Mouse (Mus musculus) small intestine, adult 2 months (tissue): Measurements from ENCODE around the gene Sema4d. TPM values are rescaled to one million over a fixed set of nuclear protein-coding genes. Genes with fewer than 3 reads are reported as not detected.

Experiments
- H3K27ac ChIP-seq: fragments of 200-500 bp; 2 replicates; pipeline ENCODE4 v1.5.1; 2012; ENCODE audit warnings: low read depth, low read length, control low read depth, inconsistent platforms; ENCODE audit not compliant: insufficient read depth
- H3K27me3 ChIP-seq: fragments of 200-500 bp; 2 replicates; pipeline ENCODE4 v1.6.1; 2012; ENCODE audit warnings: mild to moderate bottlenecking, moderate library complexity, low read length, inconsistent platforms; ENCODE audit not compliant: control insufficient read depth, insufficient read depth
- H3K36me3 ChIP-seq: fragments of 200-500 bp; 2 replicates; pipeline ENCODE4 v1.6.1; 2012; ENCODE audit warnings: mild to moderate bottlenecking, low read length, control low read depth, inconsistent platforms; ENCODE audit not compliant: control insufficient read depth, insufficient read depth
- H3K4me1 ChIP-seq: fragments of 200-500 bp; 2 replicates; pipeline ENCODE4 v1.6.1; 2012; ENCODE audit warnings: low read length, inconsistent platforms, mixed read lengths; ENCODE audit not compliant: control insufficient read depth, insufficient read depth, insufficient read length
- H3K4me3 ChIP-seq: fragments of 200-500 bp; 2 replicates; pipeline ENCODE4 v1.5.1; 2012; ENCODE audit warnings: low read depth, mild to moderate bottlenecking, control low read depth, inconsistent platforms, low read length, moderate library complexity
- CTCF ChIP-seq: fragments of 200-500 bp; IDR thresholded peaks from 2 replicates; pipeline ENCODE4 v1.5.1; 2012; ENCODE audit warnings: low read depth, mild to moderate bottlenecking, control low read depth, inconsistent platforms, low read length, moderate library complexity, mixed read lengths; ENCODE audit not compliant: insufficient replicate concordance, insufficient read length; ENCODE audit errors: extremely low read depth
- POLR2A ChIP-seq: fragments of 200-500 bp; IDR thresholded peaks from 2 replicates; pipeline ENCODE4 v1.6.1; 2012; ENCODE audit warnings: low read depth, mild to moderate bottlenecking, control low read depth, inconsistent platforms, low read length, moderate library complexity
- WGBS: fragments of 180-500 bp; shearing (Covaris S2); methylation state at CpG from one replicate; pipeline ENCODE4 v1.1.7; 2018; 5-methylcytosine and 5-hydroxymethylcytosine counted together
- polyA plus RNA-seq: library from polyadenylated mRNA; depleted of rRNA; stranded (reverse); fragments of >200 nt; gene quantifications from 2 replicates; pipeline ENCODE4 v1.2.3, GENCODE M21; 2012

Gene Sema4d
- polyA plus RNA-seq, 1 experiment = 15.1 TPM

GRCm38 (mm10) chr13:51814646-51815045 lies 21.1 kb upstream of the Sema4d start:
- H3K4me1 ChIP-seq = no peaks in the 10 kb centered on the region; the same call in 1 of the 2 replicates
- no peak overlapping the region for H3K4me3 ChIP-seq
- no peaks in the 10 kb centered on the region for H3K27me3 ChIP-seq
- 89% methylated on average over 6 of the region's 6 CpGs for WGBS
- TF ChIP-seq CTCF = no peak
- TF ChIP-seq POLR2A = no peak
- H3K36me3 ChIP-seq = no peaks in the 10 kb centered on the region
- H3K27ac ChIP-seq = no peak overlapping the region

DNA sequence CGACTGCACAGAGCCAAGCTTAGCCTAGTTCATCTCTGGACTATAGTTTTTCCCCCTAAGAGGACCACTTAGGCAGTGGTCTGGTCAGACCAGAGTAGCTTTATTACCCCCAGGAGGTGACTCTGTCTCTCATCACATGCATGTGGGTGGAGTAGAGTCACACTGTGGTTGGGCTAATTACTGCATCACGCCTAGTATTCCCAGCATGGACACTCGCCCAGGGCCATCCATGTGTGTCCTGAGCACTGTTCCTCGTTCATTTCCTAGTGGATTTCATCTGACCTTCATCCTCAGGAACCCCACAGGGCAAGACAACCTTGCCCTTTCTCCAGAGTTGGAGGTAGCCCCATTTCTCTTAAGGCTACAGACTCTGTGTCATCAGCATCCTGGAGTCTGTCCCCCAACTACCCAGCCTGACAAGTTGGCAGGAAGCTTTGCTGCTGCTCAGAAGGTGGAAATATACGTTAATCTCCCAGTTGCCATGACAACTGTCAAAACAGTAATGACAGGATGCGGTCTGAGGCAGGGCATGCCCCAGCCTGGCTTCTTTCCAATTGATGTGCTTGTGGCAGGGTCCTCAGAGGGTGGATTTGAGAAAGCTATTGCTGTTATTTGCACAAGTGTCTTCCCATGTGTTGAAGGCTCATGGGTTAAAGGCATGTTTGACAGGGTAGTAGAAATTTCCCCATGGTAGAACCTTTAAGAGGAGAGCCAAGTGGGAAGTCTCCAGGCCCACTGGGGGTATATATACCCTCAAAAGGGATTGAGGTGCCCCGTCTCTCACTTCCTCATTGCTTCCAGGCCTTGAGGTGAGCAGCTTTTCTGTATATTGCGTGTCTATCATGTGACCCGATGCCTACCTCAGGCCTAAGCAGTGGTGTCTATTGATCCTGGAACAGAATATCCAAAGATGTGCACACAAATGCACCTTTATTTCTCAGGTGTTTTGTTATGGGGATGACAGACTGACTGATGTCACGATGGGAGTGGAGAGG lies 20.4 kb upstream of the Sema4d start:
- Histone ChIP-seq H3K4me3 (no peak overlapping the region), H3K4me1 (no peaks in the 10 kb centered on the region; the same call in 1 of the 2 replicates), H3K27ac (no peak overlapping the region), H3K27me3 (no peaks in the 10 kb centered on the region), H3K36me3 (no peaks in the 10 kb centered on the region)
- no peak for TF ChIP-seq CTCF
- TF ChIP-seq POLR2A = no peak
- 50% methylated on average over 10 of the region's 10 CpGs for WGBS

DNA sequence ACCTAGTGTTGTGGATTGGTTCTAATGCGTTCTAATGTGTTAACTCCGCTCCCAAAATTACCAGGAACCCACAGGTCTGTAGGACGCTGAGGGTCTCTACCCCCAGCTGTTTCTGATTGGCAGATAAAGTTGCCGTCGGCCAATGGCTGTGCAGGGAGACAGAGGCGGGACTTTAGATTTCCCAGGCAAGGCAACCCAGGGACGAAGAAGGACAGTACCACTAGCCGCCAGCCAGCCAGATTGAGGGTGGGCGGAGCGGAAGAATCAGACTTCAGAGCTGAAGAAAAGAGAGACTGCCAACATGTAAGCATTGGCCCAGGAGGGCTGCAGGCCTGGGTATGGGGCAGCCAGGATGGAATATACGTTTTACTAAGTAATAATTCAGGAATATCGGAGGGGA lies 14.6 kb upstream of the Sema4d start:
- Histone ChIP-seq H3K4me3 (no peak overlapping the region), H3K27me3 (no peaks in the 10 kb centered on the region), H3K27ac (no peak overlapping the region), H3K4me1 (no peaks in the 10 kb centered on the region), H3K36me3 (no peaks in the 10 kb centered on the region)
- 53% methylated on average over 12 of the region's 12 CpGs for WGBS
- TF ChIP-seq POLR2A (no peak), CTCF (no peak)

- H3K36me3 ChIP-seq = no peaks in the 10 kb centered on the region
- H3K4me1 ChIP-seq = no peaks in the 10 kb centered on the region
- no peak for TF ChIP-seq POLR2A
- TF ChIP-seq CTCF = no peak
- H3K27ac ChIP-seq = no peak overlapping the region
- no peaks in the 10 kb centered on the region for H3K27me3 ChIP-seq
- WGBS = 79% methylated on average over 15 of the region's 15 CpGs
- H3K4me3 ChIP-seq = no peak overlapping the region
Observed at GRCm38 (mm10) chr13:51806220-51806619, 12.7 kb upstream of the Sema4d start.

GRCm38 (mm10) chr13:51805634-51806033 lies 12.1 kb upstream of the Sema4d start:
- H3K4me3 ChIP-seq = no peak overlapping the region
- TF ChIP-seq CTCF = no peak
- no peak for TF ChIP-seq POLR2A
- H3K36me3 ChIP-seq = no peaks in the 10 kb centered on the region
- no peak overlapping the region for H3K27ac ChIP-seq
- H3K27me3 ChIP-seq = no peaks in the 10 kb centered on the region
- WGBS = 73% methylated on average over 4 of the region's 4 CpGs
- H3K4me1 ChIP-seq = no peaks in the 10 kb centered on the region

DNA sequence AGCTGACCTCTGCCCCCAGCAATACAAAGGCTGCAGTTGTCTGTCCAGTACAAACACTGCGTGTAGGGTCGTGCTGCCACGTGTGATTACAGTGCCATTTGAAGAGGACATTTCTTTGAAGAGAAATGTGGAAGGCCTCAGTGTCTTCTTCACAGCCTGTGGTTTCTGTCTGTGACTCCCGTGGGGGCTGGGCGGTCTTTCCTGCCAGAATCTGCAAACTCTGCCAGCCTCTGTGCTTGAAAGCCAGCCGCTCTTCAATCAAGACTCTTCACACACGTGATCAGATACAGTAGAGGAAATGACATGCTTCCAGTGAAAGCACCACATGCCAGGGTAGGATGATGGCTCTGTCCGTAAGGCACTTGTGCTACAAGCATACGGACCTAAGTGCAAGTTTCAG lies 7.4 kb upstream of the Sema4d start:
- TF ChIP-seq CTCF (no peak), POLR2A (no peak)
- 51% methylated on average over 9 of the region's 9 CpGs for WGBS
- no peaks in the 10 kb centered on the region for H3K4me1 ChIP-seq
- no peaks in the 10 kb centered on the region for H3K27me3 ChIP-seq
- H3K36me3 ChIP-seq = no peaks in the 10 kb centered on the region
- no peak overlapping the region for H3K4me3 ChIP-seq
- H3K27ac ChIP-seq = no peak overlapping the region

- Histone ChIP-seq H3K4me1 (no peaks in the 10 kb centered on the region), H3K27me3 (no peaks in the 10 kb centered on the region), H3K36me3 (no peaks in the 10 kb centered on the region), H3K27ac (no peak overlapping the region), H3K4me3 (no peak overlapping the region)
- no peak for TF ChIP-seq CTCF
- TF ChIP-seq POLR2A = no peak
- 76% methylated on average over 16 of the region's 16 CpGs for WGBS
Observed at GRCm38 (mm10) chr13:51799735-51800522, 6.4 kb upstream of the Sema4d start.
